Mouse (Mus musculus) heart, postnatal 0 days (tissue): Measurements from ENCODE around the gene Atxn7l1. TPM values are rescaled to one million over a fixed set of nuclear protein-coding genes. Genes with fewer than 3 reads are reported as not detected.

Experiments used
- ATAC-seq: fragments of 200-750 bp; cut with Nextera tagmentation; 2 replicates; pipeline ENCODE4 v1.8.0; 2017; ENCODE audit warnings: low read depth, moderate number of reproducible peaks, moderate library complexity; ENCODE audit not compliant: insufficient read depth
- DNase-seq: peaks from one replicate; pipeline ENCODE4 v3.0.0-alpha.2; 2016; ENCODE audit warnings: low spot score
- H3K27ac ChIP-seq: fragments of 300-500 bp; sonication (generic); 2 replicates; pipeline ENCODE4 v1.5.1; 2014; ENCODE audit warnings: low read depth, mild to moderate bottlenecking
- H3K27me3 ChIP-seq: fragments of 300-500 bp; sonication (generic); 2 replicates; pipeline ENCODE4 v1.6.1; 2014; ENCODE audit warnings: low read length, mixed read lengths; ENCODE audit not compliant: control insufficient read depth, insufficient read depth
- H3K36me3 ChIP-seq: fragments of 300-500 bp; sonication (generic); replicated peaks from 2 replicates; pipeline ENCODE4 v1.6.1; 2014; ENCODE audit warnings: low read length, mixed read lengths; ENCODE audit not compliant: control insufficient read depth, insufficient read depth
- H3K4me1 ChIP-seq: fragments of 300-500 bp; sonication (generic); 2 replicates; pipeline ENCODE4 v1.6.1; 2014; ENCODE audit warnings: antibody characterized with exemption; ENCODE audit not compliant: control insufficient read depth, insufficient read depth
- H3K4me2 ChIP-seq: fragments of 300-500 bp; sonication (generic); 2 replicates; pipeline ENCODE4 v1.6.1; 2014; ENCODE audit warnings: low read depth, mild to moderate bottlenecking, low read length, moderate library complexity
- H3K4me3 ChIP-seq: fragments of 300-500 bp; sonication (generic); 2 replicates; pipeline ENCODE4 v1.5.1; 2014; ENCODE audit warnings: low read depth, low read length
- H3K9ac ChIP-seq: fragments of 300-500 bp; sonication (generic); replicated peaks from 2 replicates; pipeline ENCODE4 v1.6.1; 2014; ENCODE audit warnings: low read depth, low read length, mixed read lengths
- H3K9me3 ChIP-seq: fragments of 300-500 bp; sonication (generic); replicated peaks from 2 replicates; pipeline ENCODE4 v1.6.1; 2016; ENCODE audit warnings: low read length; ENCODE audit not compliant: control insufficient read depth
- CTCF ChIP-seq: IDR thresholded peaks from 2 replicates; pipeline ENCODE4 v1.5.1; 2016; ENCODE audit warnings: antibody characterized with exemption, control low read depth, low read depth
- EP300 ChIP-seq: IDR thresholded peaks from 2 replicates; pipeline ENCODE4 v1.6.1; 2016; ENCODE audit warnings: antibody characterized with exemption, low read depth
- WGBS: fragments of 180-500 bp; shearing (Covaris S2); extraction: QIAGEN DNeasy Blood & Tissue Kit; methylation state at CpG from one replicate; pipeline ENCODE4 v1.1.7; 2014; 5-methylcytosine and 5-hydroxymethylcytosine counted together
- polyA plus RNA-seq: library from polyadenylated mRNA; unstranded; fragments of >200 nt; fragmentation: Nextera tagmentation; extraction: Ambion mirVana; gene quantifications from 2 replicates; pipeline ENCODE4 v1.2.1, GENCODE M21; 2015
- total RNA-seq: library from RNA; depleted of rRNA; stranded (reverse); fragments of >200 nt; gene quantifications from 2 replicates; pipeline ENCODE4 v1.2.3, GENCODE M21; 2014; ENCODE audit warnings: low replicate concordance

Atxn7l1 gene
- total and polyA plus RNA-seq, 2 experiments from 2014 or later = 4.5 to 11.1 TPM

DNA sequence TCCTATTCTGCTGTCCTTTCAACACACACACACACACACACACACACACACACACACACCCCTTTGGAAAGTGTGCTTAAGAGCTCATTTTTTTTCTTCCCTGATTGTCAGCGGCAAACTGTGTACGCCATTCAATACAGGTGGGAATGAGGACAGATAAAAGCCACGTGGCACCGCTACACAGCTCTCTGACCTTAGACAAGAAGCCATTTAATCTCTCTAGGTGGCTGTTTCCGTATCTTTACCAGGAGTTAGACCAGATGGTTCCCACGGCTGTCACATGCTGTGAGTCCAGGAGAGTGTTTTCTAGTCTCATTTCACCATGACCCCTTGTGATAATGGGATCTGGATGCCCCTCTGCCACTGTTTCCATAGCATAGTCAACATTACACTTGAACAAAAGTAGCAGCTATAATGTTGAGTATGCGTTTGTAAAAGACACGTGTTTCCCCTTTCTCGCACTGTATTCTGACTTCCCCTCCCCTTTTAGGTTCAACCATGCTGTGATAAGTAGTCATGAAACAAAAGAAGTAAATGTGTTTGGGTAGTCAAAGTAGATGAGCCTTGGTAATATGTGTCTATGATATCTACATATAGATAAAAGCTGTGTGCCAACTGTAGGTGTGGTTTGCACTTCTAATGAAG is 70.8 kb downstream of the Atxn7l1 start:
- peaks cover 12% of the 10 kb centered on the region for H3K4me1 ChIP-seq
- H3K27me3 ChIP-seq = peaks cover 37% of the 10 kb centered on the region
- no peak overlapping the region for H3K9ac ChIP-seq
- no peak overlapping the region for H3K4me2 ChIP-seq
- peaks cover 8% of the 10 kb centered on the region for H3K36me3 ChIP-seq
- ATAC-seq (no peak), DNase-seq (no peak)
- no peak overlapping the region for H3K27ac ChIP-seq
- no peak overlapping the region for H3K4me3 ChIP-seq
- WGBS = 85% methylated on average over 9 of the region's 9 CpGs
- no peaks in the 10 kb centered on the region for H3K9me3 ChIP-seq
- no peak for TF ChIP-seq EP300
- TF ChIP-seq CTCF = no peak

GRCm38 (mm10) chr12:33219436-33219835 is 71.9 kb downstream of the Atxn7l1 start:
- TF ChIP-seq EP300 (no peak), CTCF (no peak)
- Histone ChIP-seq H3K27ac (no peak overlapping the region), H3K4me1 (peaks cover 12% of the 10 kb centered on the region), H3K9ac (no peak overlapping the region), H3K9me3 (no peaks in the 10 kb centered on the region), H3K27me3 (peaks cover 37% of the 10 kb centered on the region), H3K4me2 (no peak overlapping the region), H3K36me3 (peaks cover 8% of the 10 kb centered on the region), H3K4me3 (no peak overlapping the region)
- WGBS = 82% methylated on average over 7 of the region's 7 CpGs
- ATAC-seq = no peak
- no peak for DNase-seq

DNA sequence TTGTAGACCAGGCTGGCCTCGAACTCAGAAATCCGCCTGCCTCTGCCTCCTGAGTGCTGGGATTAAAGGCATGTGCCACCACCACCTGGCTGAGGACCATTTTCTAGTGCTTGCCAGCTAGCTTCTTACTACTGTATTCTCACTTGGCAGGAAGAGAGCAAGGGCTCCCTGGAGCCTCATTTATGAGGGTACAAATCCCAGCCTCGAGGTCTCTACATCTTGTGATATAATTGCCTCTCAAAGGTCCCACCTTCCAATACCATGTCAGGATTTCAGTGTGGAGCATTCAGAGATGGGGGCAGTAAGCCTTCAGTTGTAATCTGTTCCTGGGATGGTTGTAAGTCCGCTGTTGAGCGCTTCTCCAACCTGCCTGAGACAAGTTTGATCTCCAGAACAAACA is 72.6 kb downstream of the Atxn7l1 start:
- H3K9ac ChIP-seq = no peak overlapping the region
- H3K27me3 ChIP-seq = peaks cover 37% of the 10 kb centered on the region
- peaks cover 12% of the 10 kb centered on the region for H3K4me1 ChIP-seq
- no peak for ATAC-seq
- H3K4me3 ChIP-seq = peak overlapping the region; percentile 17; the same call in 1 of the 2 replicates
- DNase-seq = no peak
- no peaks in the 10 kb centered on the region for H3K9me3 ChIP-seq
- TF ChIP-seq EP300 (no peak), CTCF (no peak)
- H3K27ac ChIP-seq = no peak overlapping the region
- peak overlapping the region; percentile 58 for H3K4me2 ChIP-seq
- peaks cover 5% of the 10 kb centered on the region for H3K36me3 ChIP-seq
- WGBS = 42% methylated on average over 5 of the region's 5 CpGs

DNA sequence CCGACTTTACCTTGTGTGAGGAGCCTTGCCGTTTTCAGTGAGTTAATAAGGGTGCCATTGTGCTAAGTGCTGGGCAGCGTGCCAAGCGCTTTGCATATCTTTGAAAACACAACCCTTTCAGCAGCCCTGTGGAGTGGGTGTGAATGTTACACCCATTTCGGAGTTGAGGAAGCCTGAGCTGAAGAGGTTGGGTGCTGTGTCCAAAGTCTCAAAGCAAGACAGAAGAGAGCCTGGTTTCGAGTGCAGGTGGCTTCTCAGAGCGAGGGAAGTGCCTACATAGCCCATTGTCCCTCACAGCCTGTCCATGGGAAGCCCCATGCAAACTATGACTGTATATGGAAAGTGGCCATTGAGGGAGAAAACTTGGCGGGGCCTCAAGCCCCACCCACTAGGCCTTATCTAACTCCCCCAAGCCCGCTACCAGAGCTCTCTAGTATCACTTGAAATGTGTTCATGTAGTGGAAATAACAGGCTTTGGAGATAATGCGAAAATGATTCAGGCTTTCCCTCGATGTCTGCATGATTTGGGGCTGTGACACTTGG is 73.1 kb downstream of the Atxn7l1 start:
- Histone ChIP-seq H3K36me3 (peaks cover 4% of the 10 kb centered on the region; the same call in 1 of the 2 replicates), H3K27me3 (peaks cover 37% of the 10 kb centered on the region), H3K4me1 (peaks cover 12% of the 10 kb centered on the region), H3K4me3 (peak overlapping the region; percentile 17), H3K9ac (no peak overlapping the region), H3K9me3 (no peaks in the 10 kb centered on the region), H3K27ac (peak overlapping the region; percentile 39; the same call in 1 of the 2 replicates), H3K4me2 (peak overlapping the region; percentile 58)
- WGBS = 7% methylated on average over 11 of the region's 11 CpGs
- TF ChIP-seq EP300 (no peak), CTCF (no peak)
- ATAC-seq (peak; percentile 76), DNase-seq (peak; percentile 67)

GRCm38 (mm10) chr12:33222187-33222586 is 74.7 kb downstream of the Atxn7l1 start:
- no peak for TF ChIP-seq EP300
- no peak for TF ChIP-seq CTCF
- Histone ChIP-seq H3K4me2 (no peak overlapping the region), H3K27me3 (peaks cover 27% of the 10 kb centered on the region; the same call in 1 of the 2 replicates), H3K4me3 (no peak overlapping the region), H3K9ac (no peak overlapping the region), H3K4me1 (peaks cover 12% of the 10 kb centered on the region), H3K9me3 (no peaks in the 10 kb centered on the region), H3K36me3 (peaks cover 4% of the 10 kb centered on the region; the same call in 1 of the 2 replicates), H3K27ac (no peak overlapping the region)
- DNase-seq (no peak), ATAC-seq (no peak)
- 67% methylated on average over 7 of the region's 7 CpGs for WGBS

DNA sequence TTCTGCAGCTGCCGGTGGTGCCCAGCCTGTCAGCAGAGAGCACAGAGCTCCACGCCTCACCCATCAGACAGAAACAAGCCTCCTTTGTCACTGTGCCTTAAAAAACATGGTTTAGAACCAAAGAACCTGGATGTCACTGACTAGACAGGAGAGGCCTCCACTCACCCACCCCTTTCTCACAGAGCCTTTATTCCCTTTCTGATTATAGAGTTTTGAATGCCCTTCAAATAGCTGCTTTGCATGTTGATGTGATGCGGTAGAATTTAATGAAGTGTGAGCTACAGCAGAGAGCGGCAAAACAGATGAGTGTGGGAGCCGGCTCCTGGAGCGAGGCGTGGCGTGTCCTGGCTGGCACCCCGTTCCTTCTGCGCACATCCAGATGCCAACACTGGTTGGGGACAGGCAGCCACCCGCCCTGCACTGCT is 77.6 kb downstream of the Atxn7l1 start:
- Histone ChIP-seq H3K27ac (no peak overlapping the region), H3K9ac (no peak overlapping the region), H3K4me2 (no peak overlapping the region), H3K4me3 (no peak overlapping the region), H3K36me3 (no peaks in the 10 kb centered on the region), H3K9me3 (no peaks in the 10 kb centered on the region), H3K27me3 (0 out of 2 replicates have a peak, but pooled peaks cover 4% of the 10 kb centered on the region), H3K4me1 (peaks cover 10% of the 10 kb centered on the region)
- 83% methylated on average over 11 of the region's 11 CpGs for WGBS
- ATAC-seq (no peak), DNase-seq (no peak)
- TF ChIP-seq EP300 = no peak
- no peak for TF ChIP-seq CTCF
